Mouse (Mus musculus): ENCODE results near the gene Gpa33.

DNA sequence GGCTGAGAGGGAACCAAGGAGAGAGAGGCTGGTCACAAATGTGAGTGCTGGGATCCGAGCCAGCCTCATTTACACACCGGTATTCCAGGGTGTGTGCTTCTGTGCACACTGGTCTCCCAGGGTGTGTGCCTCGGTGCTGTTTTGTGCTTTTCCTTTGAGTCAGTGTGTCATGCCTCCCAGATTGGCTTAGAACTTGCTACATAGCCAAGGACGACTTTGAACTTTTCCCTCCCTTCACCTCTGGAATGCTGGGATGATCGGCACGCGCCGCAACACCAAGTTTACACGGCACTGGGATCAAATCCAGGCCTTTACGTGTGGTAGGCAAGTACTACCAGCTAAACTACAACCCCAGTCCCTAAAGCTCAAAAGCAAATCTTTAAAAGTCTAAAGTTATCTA lies 22.0 kb downstream of the Gpa33 start:
- TF ChIP-seq CTCF (IDR thresholded peaks at IDR 0.05; ENCODE audit: low read depth), result no peak
- no peak for TF ChIP-seq EP300 (IDR thresholded peaks at IDR 0.05; ENCODE audit: low read depth)
